Mouse (Mus musculus): Measurements from ENCODE around the gene Zrsr1. TPM values are rescaled to one million over a fixed set of nuclear protein-coding genes. Genes with fewer than 3 reads are reported as not detected.

The Zrsr1 gene
- polyA plus RNA-seq, 2 experiments = 2.5 to 8.1 TPM

- Histone ChIP-seq H3K27me3 (ENCODE audit: control insufficient read depth, insufficient read depth, low read length) (no peaks in the 10 kb centered on the region), H3K36me3 (ENCODE audit: control insufficient read depth, insufficient read depth, low read length) (no peaks in the 10 kb centered on the region), H3K27ac (replicated peaks; ENCODE audit: low read depth, low read length) (no peak overlapping the region), H3K4me2 (replicated peaks; ENCODE audit: low read depth, low read length, severe bottlenecking) (no peak overlapping the region), H3K9ac (ENCODE audit: low read depth, low read length, severe bottlenecking) (no peak overlapping the region), H3K4me1 (ENCODE audit: control insufficient read depth, insufficient read depth, low read length) (no peaks in the 10 kb centered on the region), H3K9me3 (ENCODE audit: control insufficient read depth, low read length) (no peaks in the 10 kb centered on the region), H3K4me3 (replicated peaks; ENCODE audit: low read length) (no peak overlapping the region)
- WGBS = 84% methylated on average over 2 of the region's 2 CpGs
- DNase-seq (ENCODE audit: low spot score) (no peak), ATAC-seq (ENCODE audit: low FRiP score, low read depth) (no peak)
- no peak for TF ChIP-seq POLR2A (IDR thresholded peaks at IDR 0.05; ENCODE audit: borderline replicate concordance, extremely low read depth, insufficient read depth, insufficient read length)
Observed at GRCm38 (mm10) chr11:22931320-22931905, 40.4 kb upstream of the Zrsr1 start.

GRCm38 (mm10) chr11:22932167-22932566 is 39.6 kb upstream of the Zrsr1 start:
- Histone ChIP-seq H3K9ac (ENCODE audit: low read depth, low read length, severe bottlenecking) (no peak overlapping the region), H3K4me3 (replicated peaks; ENCODE audit: low read length) (no peak overlapping the region), H3K27me3 (ENCODE audit: control insufficient read depth, insufficient read depth, low read length) (no peaks in the 10 kb centered on the region), H3K4me2 (replicated peaks; ENCODE audit: low read depth, low read length, severe bottlenecking) (no peak overlapping the region), H3K4me1 (ENCODE audit: control insufficient read depth, insufficient read depth, low read length) (no peaks in the 10 kb centered on the region), H3K27ac (replicated peaks; ENCODE audit: low read depth, low read length) (no peak overlapping the region), H3K36me3 (ENCODE audit: control insufficient read depth, insufficient read depth, low read length) (no peaks in the 10 kb centered on the region), H3K9me3 (ENCODE audit: control insufficient read depth, low read length) (no peaks in the 10 kb centered on the region)
- DNase-seq (ENCODE audit: low spot score) (no peak), ATAC-seq (ENCODE audit: low FRiP score, low read depth) (no peak)
- no peak for TF ChIP-seq POLR2A (IDR thresholded peaks at IDR 0.05; ENCODE audit: borderline replicate concordance, extremely low read depth, insufficient read depth, insufficient read length)

GRCm38 (mm10) chr11:22936446-22937125 is 35.2 kb upstream of the Zrsr1 start:
- WGBS = 64% methylated on average over 5 of the region's 5 CpGs
- H3K9me3 ChIP-seq (ENCODE audit: control insufficient read depth, low read length) = no peaks in the 10 kb centered on the region
- H3K4me2 ChIP-seq (replicated peaks; ENCODE audit: low read depth, low read length, severe bottlenecking) = no peak overlapping the region
- H3K9ac ChIP-seq (ENCODE audit: low read depth, low read length, severe bottlenecking) = no peak overlapping the region
- DNase-seq (ENCODE audit: low spot score) (no peak), ATAC-seq (ENCODE audit: low FRiP score, low read depth) (no peak)
- H3K36me3 ChIP-seq (ENCODE audit: control insufficient read depth, insufficient read depth, low read length) = no peaks in the 10 kb centered on the region
- no peaks in the 10 kb centered on the region for H3K27me3 ChIP-seq (ENCODE audit: control insufficient read depth, insufficient read depth, low read length)
- H3K27ac ChIP-seq (replicated peaks; ENCODE audit: low read depth, low read length) = no peak overlapping the region
- no peaks in the 10 kb centered on the region for H3K4me1 ChIP-seq (ENCODE audit: control insufficient read depth, insufficient read depth, low read length)
- H3K4me3 ChIP-seq (replicated peaks; ENCODE audit: low read length) = no peak overlapping the region
- TF ChIP-seq POLR2A (IDR thresholded peaks at IDR 0.05; ENCODE audit: borderline replicate concordance, extremely low read depth, insufficient read depth, insufficient read length) = no peak

GRCm38 (mm10) chr11:22937716-22938316 is 34.0 kb upstream of the Zrsr1 start:
- Histone ChIP-seq H3K36me3 (ENCODE audit: control insufficient read depth, insufficient read depth, low read length) (no peaks in the 10 kb centered on the region), H3K9me3 (ENCODE audit: control insufficient read depth, low read length) (no peaks in the 10 kb centered on the region), H3K9ac (ENCODE audit: low read depth, low read length, severe bottlenecking) (no peak overlapping the region), H3K27ac (replicated peaks; ENCODE audit: low read depth, low read length) (no peak overlapping the region), H3K4me2 (replicated peaks; ENCODE audit: low read depth, low read length, severe bottlenecking) (no peak overlapping the region), H3K4me3 (replicated peaks; ENCODE audit: low read length) (no peak overlapping the region), H3K4me1 (ENCODE audit: control insufficient read depth, insufficient read depth, low read length) (no peaks in the 10 kb centered on the region), H3K27me3 (ENCODE audit: control insufficient read depth, insufficient read depth, low read length) (no peaks in the 10 kb centered on the region)
- DNase-seq (ENCODE audit: low spot score) = no peak
- no peak for ATAC-seq (ENCODE audit: low FRiP score, low read depth)
- no peak for TF ChIP-seq POLR2A (IDR thresholded peaks at IDR 0.05; ENCODE audit: borderline replicate concordance, extremely low read depth, insufficient read depth, insufficient read length)
- 96% methylated on average over 4 of the region's 4 CpGs for WGBS

- no peak overlapping the region for H3K9ac ChIP-seq (ENCODE audit: low read depth, low read length, severe bottlenecking)
- no peaks in the 10 kb centered on the region for H3K36me3 ChIP-seq (ENCODE audit: control insufficient read depth, insufficient read depth, low read length)
- no peak for TF ChIP-seq POLR2A (IDR thresholded peaks at IDR 0.05; ENCODE audit: borderline replicate concordance, extremely low read depth, insufficient read depth, insufficient read length)
- H3K27me3 ChIP-seq (ENCODE audit: control insufficient read depth, insufficient read depth, low read length) = no peaks in the 10 kb centered on the region
- no peak for ATAC-seq (ENCODE audit: low FRiP score, low read depth)
- 87% methylated on average over 2 of the region's 2 CpGs for WGBS
- H3K4me3 ChIP-seq (replicated peaks; ENCODE audit: low read length) = no peak overlapping the region
- no peak overlapping the region for H3K27ac ChIP-seq (replicated peaks; ENCODE audit: low read depth, low read length)
- H3K9me3 ChIP-seq (ENCODE audit: control insufficient read depth, low read length) = no peaks in the 10 kb centered on the region
- H3K4me2 ChIP-seq (replicated peaks; ENCODE audit: low read depth, low read length, severe bottlenecking) = no peak overlapping the region
- no peak for DNase-seq (ENCODE audit: low spot score)
- H3K4me1 ChIP-seq (ENCODE audit: control insufficient read depth, insufficient read depth, low read length) = no peaks in the 10 kb centered on the region
Observed at GRCm38 (mm10) chr11:22938983-22939382, 32.8 kb upstream of the Zrsr1 start.

All from limb, embryonic 14.5 days (tissue).